Mouse (Mus musculus) embryonic fibroblast, embryonic 13.5 days (primary cell): ENCODE measurements around the gene Muc20.

Source experiments
- CTCF ChIP-seq: IDR thresholded peaks from 2 replicates; pipeline ENCODE4 v1.5.1; 2011; ENCODE audit warnings: mild to moderate bottlenecking, control low read depth, low read length, moderate library complexity, borderline replicate concordance; ENCODE audit not compliant: insufficient read depth
- POLR2A ChIP-seq: IDR thresholded peaks from 2 replicates; pipeline ENCODE4 v1.6.1; 2011; ENCODE audit warnings: low read depth, mild to moderate bottlenecking, control low read depth, low read length, moderate library complexity

- TF ChIP-seq POLR2A: no peak
- TF ChIP-seq CTCF: peak; percentile 86; the same call in 1 of the 2 replicates
Observed at GRCm38 (mm10) chr16:32812888-32813361, 15.7 kb upstream of the Muc20 start.
